In the genomic region with DNA sequence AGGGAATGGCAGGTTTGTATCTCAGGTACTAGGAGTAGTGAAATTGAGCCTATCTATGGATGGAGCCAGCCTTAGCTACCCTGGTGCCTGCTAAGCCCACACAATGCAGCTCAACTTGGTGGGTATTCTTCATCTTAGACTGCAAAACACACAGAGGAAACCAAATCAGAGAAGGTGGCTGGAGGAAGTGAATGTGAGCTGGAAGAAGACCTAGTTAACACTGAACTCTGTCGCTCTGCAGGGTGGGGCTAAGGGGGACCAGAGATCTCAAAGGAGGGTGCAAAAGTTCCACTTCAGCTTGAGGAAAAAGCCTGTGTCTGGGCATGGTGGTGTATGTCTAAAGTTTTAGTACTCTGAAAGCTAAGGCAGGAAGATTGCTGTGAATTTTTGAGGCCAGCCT, we compare ENCODE assay signal across 9 mouse cellular contexts. TPM values are rescaled to one million over a fixed set of nuclear protein-coding genes. Genes with fewer than 3 reads are reported as not detected.
DNase-seq lines count a peak whose midpoint lies in the region; ATAC-seq and TF ChIP-seq lines count a peak whose summit lies in the region.
"Had no signal": no experiment of that assay in that cellular context is flagged by ENCODE, and none has a peak within 500 bp of the region (broad histone marks: within the 10 kb centered on the region; RNA-seq: fewer than 3 reads in every experiment).

No protein-coding gene starts in this region.

- H3K4me1 ChIP-seq in testis, adult 2 months (ENCODE audit: control insufficient read depth, insufficient read depth, low read length), result peaks cover 10% of the 10 kb centered on the region
- peaks cover 19% of the 10 kb centered on the region for H3K4me1 ChIP-seq in intestine, embryonic 14.5 days (replicated peaks; ENCODE audit: control insufficient read depth, insufficient read depth, low read length)
- H3K4me1 ChIP-seq in midbrain, postnatal 0 days (ENCODE audit: insufficient read depth, low read length), result no peaks in the 10 kb centered on the region

- TF ChIP-seq CTCF in testis, adult 2 months (IDR thresholded peaks at IDR 0.05; ENCODE audit: control insufficient read depth, insufficient read depth, insufficient replicate concordance, low read depth, low read length), result no peak
- TF ChIP-seq CTCF in midbrain, postnatal 0 days (IDR thresholded peaks at IDR 0.05), result no peak

- no peak for ATAC-seq in intestine, embryonic 14.5 days (replicated peaks; ENCODE audit: low FRiP score, low TSS enrichment, low read depth)
- no peak for ATAC-seq in midbrain, postnatal 0 days (ENCODE audit: low FRiP score)
- ATAC-seq: forebrain, postnatal 0 days had no signal

- H3K4me3 ChIP-seq in testis, adult 2 months (ENCODE audit: control insufficient read depth, low read depth, low read length), result peak overlapping the region; percentile 79
- no peak overlapping the region for H3K4me3 ChIP-seq in intestine, embryonic 14.5 days (ENCODE audit: low read depth, low read length)
- H3K4me3 ChIP-seq in midbrain, postnatal 0 days (ENCODE audit: low read depth, low read length), result no peak overlapping the region

- peak overlapping the region; percentile 49; the same call in 1 of the 2 replicates for H3K4me2 ChIP-seq in intestine, embryonic 14.5 days (ENCODE audit: low read length)
- no peak overlapping the region for H3K4me2 ChIP-seq in midbrain, postnatal 0 days (ENCODE audit: low read depth, low read length, poor library complexity, severe bottlenecking)

- H3K27me3 ChIP-seq in testis, adult 2 months (ENCODE audit: control insufficient read depth, insufficient read depth, low read length), result no peaks in the 10 kb centered on the region
- no peaks in the 10 kb centered on the region for H3K27me3 ChIP-seq in intestine, embryonic 14.5 days (replicated peaks; ENCODE audit: control insufficient read depth, insufficient read depth, low read length)
- no peaks in the 10 kb centered on the region; the same call in 1 of the 2 replicates for H3K27me3 ChIP-seq in midbrain, postnatal 0 days (ENCODE audit: insufficient read depth, low read length)

- intact Hi-C loops in left cerebral cortex, postnatal 36 days (cut with DNase I), result no loop called here

- H3K36me3 ChIP-seq in testis, adult 2 months (ENCODE audit: control insufficient read depth, insufficient read depth, low read length), result no peaks in the 10 kb centered on the region
- no peaks in the 10 kb centered on the region for H3K36me3 ChIP-seq in intestine, embryonic 14.5 days (ENCODE audit: control insufficient read depth, insufficient read depth, low read length)
- H3K36me3 ChIP-seq in midbrain, postnatal 0 days (ENCODE audit: insufficient read depth, low read length), result no peaks in the 10 kb centered on the region

- TF ChIP-seq POLR2A in testis, adult 2 months (IDR thresholded peaks at IDR 0.05; ENCODE audit: control insufficient read depth, low read depth, low read length), result no peak

- DNase-seq in testis, postnatal 14 days (ENCODE audit: low spot score), result no peak
- DNase-seq in intestine, embryonic 14.5 days (ENCODE audit: low spot score), result no peak
- DNase-seq in naive thymus-derived CD4-positive, alpha-beta T cell, adult 2 months (ENCODE audit: low read depth), result peak; percentile 61
- DNase-seq in thymus, postnatal 4 days, result peak; percentile 60
- no peak for DNase-seq in left cerebral cortex, postnatal 36 days (ENCODE audit: low spot score in 2 of 2)
- DNase-seq in layer of hippocampus, postnatal 14 days (ENCODE audit: low spot score in 2 of 2), result no peak
- no peak for DNase-seq in midbrain, postnatal 0 days (ENCODE audit: low spot score)
- DNase-seq: forebrain, postnatal 0 days had no signal

- H3K9ac ChIP-seq in intestine, embryonic 14.5 days (ENCODE audit: low read length), result no peak overlapping the region
- no peak overlapping the region for H3K9ac ChIP-seq in midbrain, postnatal 0 days (replicated peaks; ENCODE audit: low read length, poor library complexity, severe bottlenecking)
- H3K9ac ChIP-seq: forebrain, postnatal 0 days had no signal

- no peak overlapping the region for H3K27ac ChIP-seq in testis, adult 2 months (ENCODE audit: control insufficient read depth, insufficient read depth, low read depth, low read length)
- peak overlapping the region; percentile 47 for H3K27ac ChIP-seq in intestine, embryonic 14.5 days (ENCODE audit: low read depth)
- no peak overlapping the region for H3K27ac ChIP-seq in midbrain, postnatal 0 days (ENCODE audit: low read depth, low read length)

- no peaks in the 10 kb centered on the region for H3K9me3 ChIP-seq in intestine, embryonic 14.5 days (ENCODE audit: control insufficient read depth, low read length)
- no peaks in the 10 kb centered on the region for H3K9me3 ChIP-seq in midbrain, postnatal 0 days (ENCODE audit: low read length)

- 38% methylated on average over 1 of the region's 1 CpGs for WGBS in intestine, embryonic 14.5 days
- WGBS in midbrain, postnatal 0 days, result 56% methylated on average over 1 of the region's 1 CpGs

RNA-seq across cellular contexts. Expression of gene Irf6, which starts 6.7 kb away (rescaled TPM):
- 17.5 and 23.5 TPM in 2 replicates for polyA plus RNA-seq in testis, adult 2 months (2012; rRNA removed)
- 69.1 and 71.5 TPM in 2 replicates for polyA plus RNA-seq in intestine, embryonic 14.5 days (2014; fragmentation: Nextera tagmentation; extraction: Ambion mirVana)
- total RNA-seq in left cerebral cortex, postnatal 36 days (2021), result 1 to 10 TPM in 1 of 2 experiments, under 1 TPM in 1; 0.99 to 1.7 TPM
- under 1 TPM; 0.45 to 0.65 TPM for total RNA-seq in layer of hippocampus, postnatal 14 days (2021)
- total RNA-seq in midbrain, postnatal 0 days (2014; rRNA removed), result 0.71 and 1.2 TPM in 2 replicates
- polyA plus RNA-seq in midbrain, postnatal 0 days (2015; fragmentation: Nextera tagmentation; extraction: Ambion mirVana), result 0.77 and 0.94 TPM in 2 replicates

RNA-seq across cellular contexts. Expression of gene A130010J15Rik, which starts 8.2 kb away (rescaled TPM):
- polyA plus RNA-seq in testis, adult 2 months (2012; rRNA removed), result 11.2 and 13.0 TPM in 2 replicates
- 15.6 and 17.1 TPM in 2 replicates for polyA plus RNA-seq in intestine, embryonic 14.5 days (2014; fragmentation: Nextera tagmentation; extraction: Ambion mirVana)
- 1 to 10 TPM; 2.6 to 3.2 TPM for total RNA-seq in left cerebral cortex, postnatal 36 days (2021)
- total RNA-seq in layer of hippocampus, postnatal 14 days (2021), result 1 to 10 TPM; 5.1 to 6.7 TPM
- 10.5 and 19.5 TPM in 2 replicates for total RNA-seq in midbrain, postnatal 0 days (2014; rRNA removed)
- 10.0 and 10.1 TPM in 2 replicates for polyA plus RNA-seq in midbrain, postnatal 0 days (2015; fragmentation: Nextera tagmentation; extraction: Ambion mirVana)

RNA-seq across cellular contexts. Expression of gene Diexf, which starts 29.5 kb away (rescaled TPM):
- 9.2 and 9.5 TPM in 2 replicates for polyA plus RNA-seq in testis, adult 2 months (2012; rRNA removed)
- polyA plus RNA-seq in intestine, embryonic 14.5 days (2014; fragmentation: Nextera tagmentation; extraction: Ambion mirVana), result 11.2 and 12.1 TPM in 2 replicates
- 10 to 100 TPM; 14.3 to 20.4 TPM for total RNA-seq in left cerebral cortex, postnatal 36 days (2021)
- 10 to 100 TPM; 17.4 to 24.1 TPM for total RNA-seq in layer of hippocampus, postnatal 14 days (2021)
- total RNA-seq in midbrain, postnatal 0 days (2014; rRNA removed), result 14.4 and 15.5 TPM in 2 replicates
- 3.4 and 3.9 TPM in 2 replicates for polyA plus RNA-seq in midbrain, postnatal 0 days (2015; fragmentation: Nextera tagmentation; extraction: Ambion mirVana)

RNA-seq across cellular contexts. Expression of gene Traf3ip3, which starts 41.9 kb away (rescaled TPM):
- 0.19 TPM in 1 of 2 replicates, not detected in the other for polyA plus RNA-seq in testis, adult 2 months (2012; rRNA removed)
- polyA plus RNA-seq in intestine, embryonic 14.5 days (2014; fragmentation: Nextera tagmentation; extraction: Ambion mirVana), result 3.5 and 3.8 TPM in 2 replicates
- 1 to 10 TPM; 1.6 to 2.0 TPM for total RNA-seq in left cerebral cortex, postnatal 36 days (2021)
- 1 to 10 TPM; 2.1 to 3.6 TPM for total RNA-seq in layer of hippocampus, postnatal 14 days (2021)
- total RNA-seq in midbrain, postnatal 0 days (2014; rRNA removed), result 2.4 and 2.7 TPM in 2 replicates
- polyA plus RNA-seq in midbrain, postnatal 0 days (2015; fragmentation: Nextera tagmentation; extraction: Ambion mirVana), result 1.3 and 1.9 TPM in 2 replicates

RNA-seq across cellular contexts. Expression of gene Lamb3, which starts 47.9 kb away (rescaled TPM):
- 4.2 and 4.8 TPM in 2 replicates for polyA plus RNA-seq in testis, adult 2 months (2012; rRNA removed)
- polyA plus RNA-seq in intestine, embryonic 14.5 days (2014; fragmentation: Nextera tagmentation; extraction: Ambion mirVana), result 3.4 and 4.0 TPM in 2 replicates
- 1 to 10 TPM in 1 of 2 experiments, under 1 TPM in 1; 0.89 to 1.6 TPM for total RNA-seq in left cerebral cortex, postnatal 36 days (2021)
- total RNA-seq in layer of hippocampus, postnatal 14 days (2021), result 1 to 10 TPM in 1 of 2 experiments, under 1 TPM in 1; 0.94 to 1.6 TPM
- 0.66 and 0.82 TPM in 2 replicates for total RNA-seq in midbrain, postnatal 0 days (2014; rRNA removed)
- polyA plus RNA-seq in midbrain, postnatal 0 days (2015; fragmentation: Nextera tagmentation; extraction: Ambion mirVana), result 1.1 and 1.4 TPM in 2 replicates

Comparison
In these comparisons a context has a peak if more than half of its experiments do, and no peak if none do; other contexts are left out.
1. DNase-seq: peak in naive thymus-derived CD4-positive, alpha-beta T cell, adult 2 months (single experiment) and thymus, postnatal 4 days (single experiment); none in testis, postnatal 14 days (single experiment), intestine, embryonic 14.5 days (single experiment), left cerebral cortex, postnatal 36 days (0 of 2), layer of hippocampus, postnatal 14 days (0 of 2) and midbrain, postnatal 0 days (single experiment).